Mouse (Mus musculus): Measurements from ENCODE around the gene Dhx37.

GRCm38 (mm10) chr5:125403481-125404465, 30.1 kb downstream of the Dhx37 start:
- TF ChIP-seq POLR2A (IDR thresholded peaks at IDR 0.05; ENCODE audit: insufficient read depth, low read depth, low read length), result peak; percentile 56; the same call in 1 of the 2 replicates
- no peak for TF ChIP-seq CTCF (IDR thresholded peaks at IDR 0.05)
- peak; percentile 66; the same call in 1 of the 2 replicates for TF ChIP-seq EP300 (IDR thresholded peaks at IDR 0.05; ENCODE audit: insufficient read depth, low read depth, low read length)
